8 mouse cellular contexts compared by ENCODE assay signal in genomic region chr4:135946278-135946658, GRCm38 (mm10). TPM values are rescaled to one million over a fixed set of nuclear protein-coding genes. Genes with fewer than 3 reads are reported as not detected.
DNase-seq lines count a peak whose midpoint lies in the region; ATAC-seq lines count a peak whose summit lies in the region.

TSS of gene Hmgcl (plus strand) at chr4:135946448.

- peak within 1 kb of the TSS; percentile 82 for H3K9ac ChIP-seq in hindbrain, embryonic 16.5 days (ENCODE audit: low read depth, low read length)

- H3K4me3 ChIP-seq in hindbrain, embryonic 16.5 days (ENCODE audit: low read length): peak within 1 kb of the TSS; percentile 58
- peak within 1 kb of the TSS; percentile 97 for H3K4me3 ChIP-seq in macrophage (ENCODE audit: inconsistent target)

- no peaks in the 10 kb centered on the region for H3K9me3 ChIP-seq in hindbrain, embryonic 16.5 days (ENCODE audit: control insufficient read depth, low read length)

- H3K27ac ChIP-seq in hindbrain, embryonic 16.5 days (ENCODE audit: low read depth, low read length): peak within 1 kb of the TSS; percentile 69
- H3K27ac ChIP-seq in macrophage: peak within 1 kb of the TSS; percentile 96

- H3K36me3 ChIP-seq in hindbrain, embryonic 16.5 days (ENCODE audit: control insufficient read depth, insufficient read depth, low read length): peaks cover 3% of the 10 kb centered on the region
- H3K36me3 ChIP-seq in macrophage (ENCODE audit: inconsistent target): peaks cover 16% of the 10 kb centered on the region

- peak; percentile 91 for DNase-seq in T-cell, adult 2 months (ENCODE audit: low spot score)
- DNase-seq in cerebellum, postnatal 36 days: peak; percentile 91 to 94
- peak; percentile 97 for DNase-seq in gastrocnemius, adult 18-20 months (ENCODE audit: low spot score)
- peak; percentile 94 for DNase-seq in left cerebral cortex, adult 18-20 months (ENCODE audit: low spot score in 2 of 2)
- peak; percentile 96 for DNase-seq in right cerebral cortex, adult 18-20 months
- peak; percentile 79 for DNase-seq in urinary bladder, postnatal 10 days (ENCODE audit: low spot score)

- WGBS in hindbrain, embryonic 16.5 days: under 1% methylated on average over 23 of the region's 23 CpGs
- WGBS in macrophage (ENCODE audit: missing documents): 2% methylated on average over 23 of the region's 23 CpGs

- H3K4me2 ChIP-seq in hindbrain, embryonic 16.5 days (ENCODE audit: low read length): peak within 1 kb of the TSS; percentile 84

- H3K79me2 ChIP-seq in macrophage (ENCODE audit: inconsistent target): peaks cover 51% of the 10 kb centered on the region

- no peaks in the 10 kb centered on the region for H3K27me3 ChIP-seq in hindbrain, embryonic 16.5 days (replicated peaks; ENCODE audit: control insufficient read depth, insufficient read depth, low read length)

- ATAC-seq in hindbrain, embryonic 16.5 days: peak; percentile 93

- H3K4me1 ChIP-seq in hindbrain, embryonic 16.5 days (ENCODE audit: control insufficient read depth, insufficient read depth, low read depth, low read length): peaks cover 22% of the 10 kb centered on the region

RNA-seq across cellular contexts. Expression of gene Hmgcl, which starts in this region (rescaled TPM):
- total RNA-seq in gastrocnemius, adult 18-20 months (2021): 10 to 100 TPM; 38.5 to 40.1 TPM
- 64.7 and 66.8 TPM in 2 replicates for polyA plus RNA-seq in hindbrain, embryonic 16.5 days (2015; fragmentation: Nextera tagmentation; extraction: Ambion mirVana)
- total RNA-seq in left cerebral cortex, adult 18-20 months (2021): 10 to 100 TPM; 36.0 to 36.7 TPM
- 100 to 1,000 TPM in 8 of 26 experiments, 10 to 100 TPM in 18; 25.9 to 210 (median 73.0) TPM for total RNA-seq in macrophage (2018; cell fraction: chromatin; rRNA removed)
- 10 to 100 TPM; 25.9 to 74.0 (median 39.7) TPM for total RNA-seq in macrophage (2018; cell fraction: cytosol; rRNA removed)
- total RNA-seq in macrophage (2018; cell fraction: nucleus; rRNA removed): 100 to 1,000 TPM in 4 of 26 experiments, 10 to 100 TPM in 22; 19.2 to 124 (median 43.3) TPM
- polyA plus RNA-seq in macrophage (2018): 34.9 to 87.9 TPM (median 66.0 TPM) in 3 replicates

Comparison
In these comparisons a context has a peak if more than half of its experiments do, and no peak if none do; other contexts are left out.
1. Peak in every context shown above with its lines: DNase-seq, ATAC-seq, H3K4me3 ChIP-seq and H3K27ac ChIP-seq.